Mouse (Mus musculus): ENCODE measurements around the gene Atp5l. TPM values are rescaled to one million over a fixed set of nuclear protein-coding genes. Genes with fewer than 3 reads are reported as not detected.

Gene Atp5l
- polyA plus RNA-seq, 1 experiment from 2014 or later: 440 TPM

- no peak for ATAC-seq
- in situ Hi-C loops (cut with MboI; ENCODE audit: low pct_unique_long_range_greater_than_20kb): no loop called here
- ChIA-PET CTCF (interaction anchor here (0.8 to 1.6 kb wide), 4 partner anchors 24 to 75 kb away, joined by 3 to 4 read pairs (median 3); no protein-coding TSS in a partner anchor), POLR2A (no interaction called here)
- DNase-seq (ENCODE audit: low read depth, low spot score): no peak
- no peaks in the 10 kb centered on the region for H3K27me3 ChIP-seq
- TF ChIP-seq CTCF (IDR thresholded peaks at IDR 0.05): no peak
These were observed 20.8 kb downstream of the Atp5l start for GRCm38 (mm10) chr9:44899716-44900115.

GRCm38 (mm10) chr9:44897024-44897423, 23.5 kb downstream of the Atp5l start:
- ChIA-PET POLR2A (no interaction called here), CTCF (no interaction called here)
- DNase-seq (ENCODE audit: low read depth, low spot score) (no peak), ATAC-seq (no peak)
- no peak for TF ChIP-seq CTCF (IDR thresholded peaks at IDR 0.05)
- in situ Hi-C loops (cut with MboI; ENCODE audit: low pct_unique_long_range_greater_than_20kb): no loop called here
- no peaks in the 10 kb centered on the region for H3K27me3 ChIP-seq

- DNase-seq (ENCODE audit: low read depth, low spot score): no peak
- no peaks in the 10 kb centered on the region for H3K27me3 ChIP-seq
- ATAC-seq: peak; percentile 87
- CTCF ChIA-PET: interaction anchor here (0.9 to 1.3 kb wide), 3 partner anchors 15 to 45 kb away, joined by 3 to 5 read pairs (median 3); no protein-coding TSS in a partner anchor
- in situ Hi-C loops (cut with MboI; ENCODE audit: low pct_unique_long_range_greater_than_20kb): no loop called here
- POLR2A ChIA-PET: interaction anchor here (0.8 to 1.5 kb wide), 3 partner anchors 11 to 28 kb away, joined by 3 to 7 read pairs (median 4); partner anchors contain the start of gene Kmt2a
- no peak for TF ChIP-seq CTCF (IDR thresholded peaks at IDR 0.05)
These were observed 27.9 kb downstream of the Atp5l start for GRCm38 (mm10) chr9:44892664-44893063.

- ChIA-PET POLR2A (interaction anchor here (1.0 kb wide), 1 partner anchor 20 kb away, joined by 3 read pairs; no protein-coding TSS in a partner anchor), CTCF (no interaction called here)
- no peak for TF ChIP-seq CTCF (IDR thresholded peaks at IDR 0.05)
- in situ Hi-C loops (cut with MboI; ENCODE audit: low pct_unique_long_range_greater_than_20kb): no loop called here
- DNase-seq (ENCODE audit: low read depth, low spot score) (no peak), ATAC-seq (no peak)
- H3K27me3 ChIP-seq: no peaks in the 10 kb centered on the region
These were observed 29.3 kb downstream of the Atp5l start for GRCm38 (mm10) chr9:44891210-44891609.

GRCm38 (mm10) chr9:44890122-44890521, 30.4 kb downstream of the Atp5l start:
- H3K27me3 ChIP-seq: no peaks in the 10 kb centered on the region
- in situ Hi-C loops (cut with MboI; ENCODE audit: low pct_unique_long_range_greater_than_20kb): no loop called here
- no peak for ATAC-seq
- no peak for DNase-seq (ENCODE audit: low read depth, low spot score)
- ChIA-PET CTCF (interaction anchor here (0.9 to 1.3 kb wide), 2 partner anchors 12 to 14 kb away, joined by 3 to 4 read pairs; no protein-coding TSS in a partner anchor), POLR2A (no interaction called here)
- TF ChIP-seq CTCF (IDR thresholded peaks at IDR 0.05): no peak

GRCm38 (mm10) chr9:44888114-44888624, 32.4 kb downstream of the Atp5l start:
- in situ Hi-C loops (cut with MboI; ENCODE audit: low pct_unique_long_range_greater_than_20kb): no loop called here
- ChIA-PET CTCF (interaction anchor here (0.9 kb wide), 1 partner anchor 16 kb away, joined by 3 read pairs; no protein-coding TSS in a partner anchor), POLR2A (no interaction called here)
- TF ChIP-seq CTCF (IDR thresholded peaks at IDR 0.05): no peak
- no peak for ATAC-seq
- DNase-seq (ENCODE audit: low read depth, low spot score): no peak
- H3K27me3 ChIP-seq: no peaks in the 10 kb centered on the region

GRCm38 (mm10) chr9:44882981-44883569, 37.5 kb downstream of the Atp5l start:
- TF ChIP-seq CTCF (IDR thresholded peaks at IDR 0.05): no peak
- no peaks in the 10 kb centered on the region for H3K27me3 ChIP-seq
- CTCF ChIA-PET: interaction anchor here (1.5 kb wide), 1 partner anchor 38 kb away, joined by 3 read pairs; the partner anchor contains the start of gene Atp5l
- ATAC-seq (no peak), DNase-seq (ENCODE audit: low read depth, low spot score) (no peak)
- in situ Hi-C loops (cut with MboI; ENCODE audit: low pct_unique_long_range_greater_than_20kb): no loop called here
- POLR2A ChIA-PET: interaction anchor here (1.9 kb wide), 1 partner anchor 22 kb away, joined by 9 read pairs; no protein-coding TSS in a partner anchor

- ChIA-PET CTCF (interaction anchor here (1.0 kb wide), 1 partner anchor 38 kb away, joined by 4 read pairs; the partner anchor contains the start of gene Atp5l), POLR2A (interaction anchor here (0.7 to 1.9 kb wide), 6 partner anchors 10 to 105 kb away, joined by 3 to 9 read pairs (median 4); no protein-coding TSS in a partner anchor)
- DNase-seq (ENCODE audit: low read depth, low spot score) (no peak), ATAC-seq (peak; percentile 46)
- H3K27me3 ChIP-seq: no peaks in the 10 kb centered on the region
- no peak for TF ChIP-seq CTCF (IDR thresholded peaks at IDR 0.05)
- in situ Hi-C loops (cut with MboI; ENCODE audit: low pct_unique_long_range_greater_than_20kb): no loop called here
These were observed 38.0 kb downstream of the Atp5l start for GRCm38 (mm10) chr9:44882436-44882980.

GRCm38 (mm10) chr9:44881941-44882435, 38.6 kb downstream of the Atp5l start:
- ATAC-seq: peak; percentile 49
- TF ChIP-seq CTCF (IDR thresholded peaks at IDR 0.05): no peak
- ChIA-PET POLR2A (interaction anchor here (0.6 to 1.9 kb wide), 7 partner anchors 10 to 104 kb away, joined by 3 to 9 read pairs (median 3); no protein-coding TSS in a partner anchor), CTCF (interaction anchor here (1.0 kb wide), 1 partner anchor 38 kb away, joined by 4 read pairs; the partner anchor contains the start of gene Atp5l)
- in situ Hi-C loops (cut with MboI; ENCODE audit: low pct_unique_long_range_greater_than_20kb): no loop called here
- H3K27me3 ChIP-seq: no peaks in the 10 kb centered on the region
- no peak for DNase-seq (ENCODE audit: low read depth, low spot score)

- no peak for TF ChIP-seq CTCF (IDR thresholded peaks at IDR 0.05)
- DNase-seq (ENCODE audit: low read depth, low spot score) (peak; percentile 86), ATAC-seq (peak; percentile 58)
- CTCF ChIA-PET: interaction anchor here (1.0 kb wide), 1 partner anchor 39 kb away, joined by 4 read pairs; the partner anchor contains the start of gene Atp5l
- no peaks in the 10 kb centered on the region for H3K27me3 ChIP-seq
- POLR2A ChIA-PET: interaction anchor here (0.6 to 1.9 kb wide), 6 partner anchors 11 to 104 kb away, joined by 3 to 9 read pairs (median 4); no protein-coding TSS in a partner anchor
- in situ Hi-C loops (cut with MboI; ENCODE audit: low pct_unique_long_range_greater_than_20kb): no loop called here
These were observed 39.2 kb downstream of the Atp5l start, which contains the start of gene Kmt2a for GRCm38 (mm10) chr9:44881221-44881871. Kmt2a (minus strand) TSS chr9:44881296.
